Mouse (Mus musculus) cerebral cortex, adult 2 months (tissue): ENCODE measurements around the gene Abcc4.

ENCODE experiments used
- WGBS: fragments of 180-500 bp; shearing (Covaris S2); methylation state at CpG from one replicate; pipeline ENCODE4 v1.1.7; 2018; 5-methylcytosine and 5-hydroxymethylcytosine counted together

Abcc4 gene

DNA sequence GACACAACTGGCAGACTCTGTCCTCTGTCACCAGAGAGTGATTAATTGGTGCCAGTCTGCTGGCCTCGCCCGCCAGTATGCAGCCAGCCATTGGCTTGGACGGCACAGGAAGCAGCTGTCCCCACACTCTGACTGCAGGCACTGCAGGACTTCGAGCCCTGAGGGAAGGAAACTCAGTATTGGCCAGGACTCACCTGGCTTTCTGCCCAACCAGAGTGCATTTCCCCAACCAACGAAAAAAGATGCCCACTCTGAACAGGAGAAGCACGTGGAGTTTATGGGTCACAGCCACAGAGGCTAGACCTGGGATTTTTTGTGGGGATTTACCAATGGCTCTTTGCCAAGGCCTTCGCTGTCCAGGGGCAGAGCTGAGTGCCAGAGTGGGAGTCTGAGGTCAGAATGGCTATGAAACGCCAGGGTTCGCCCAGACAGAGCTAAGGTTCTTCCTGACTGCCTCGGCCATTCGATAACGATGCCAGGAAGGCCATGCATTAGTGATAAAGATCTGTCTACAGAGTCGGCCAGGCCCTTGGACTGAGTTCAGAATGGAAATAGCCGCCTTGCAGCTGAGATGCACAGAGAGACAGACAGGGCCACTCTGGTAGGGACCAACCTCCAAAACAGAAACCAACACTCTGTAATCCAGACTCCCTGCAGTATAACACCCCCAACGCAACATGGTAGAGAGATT lies 70.4 kb downstream of the Abcc4 start:
- WGBS = 47% methylated on average over 15 of the region's 15 CpGs

DNA sequence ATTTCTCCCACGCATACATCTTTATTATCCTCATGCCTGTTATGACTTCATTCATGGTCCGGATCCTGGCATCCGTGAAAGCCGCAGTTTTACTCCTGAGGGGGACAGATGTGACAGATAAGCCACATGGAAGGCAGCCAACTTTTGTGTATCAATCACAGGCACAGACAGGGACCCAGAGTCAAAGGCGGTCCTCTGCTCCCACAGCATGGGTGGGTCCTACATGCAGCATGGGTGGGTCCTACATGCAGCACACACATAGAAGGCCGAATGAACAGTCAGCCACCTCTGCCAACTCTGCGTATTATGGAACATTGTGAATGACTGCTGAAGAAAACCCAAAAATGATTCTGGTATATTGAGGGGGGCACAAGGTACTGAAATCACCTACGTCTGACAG lies 76.4 kb downstream of the Abcc4 start:
- WGBS = 86% methylated on average over 8 of the region's 8 CpGs

DNA sequence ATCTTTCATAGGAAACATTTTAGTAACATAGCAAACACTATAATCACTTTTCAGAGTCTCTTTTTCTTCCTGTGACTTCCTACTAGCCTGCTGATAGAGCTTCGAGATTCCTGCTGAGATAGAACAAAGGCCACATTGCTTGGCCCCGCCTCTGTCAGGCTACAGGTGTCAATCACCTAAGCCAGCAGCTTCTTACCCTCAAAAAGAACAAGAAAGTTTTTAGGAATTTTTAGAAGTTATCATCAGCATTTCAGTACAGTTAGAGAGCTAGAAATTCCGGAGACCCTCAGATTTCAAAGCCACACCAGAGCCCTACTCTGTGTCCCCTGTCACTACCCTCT lies 84.6 kb downstream of the Abcc4 start:
- 69% methylated on average over 3 of the region's 3 CpGs for WGBS

DNA sequence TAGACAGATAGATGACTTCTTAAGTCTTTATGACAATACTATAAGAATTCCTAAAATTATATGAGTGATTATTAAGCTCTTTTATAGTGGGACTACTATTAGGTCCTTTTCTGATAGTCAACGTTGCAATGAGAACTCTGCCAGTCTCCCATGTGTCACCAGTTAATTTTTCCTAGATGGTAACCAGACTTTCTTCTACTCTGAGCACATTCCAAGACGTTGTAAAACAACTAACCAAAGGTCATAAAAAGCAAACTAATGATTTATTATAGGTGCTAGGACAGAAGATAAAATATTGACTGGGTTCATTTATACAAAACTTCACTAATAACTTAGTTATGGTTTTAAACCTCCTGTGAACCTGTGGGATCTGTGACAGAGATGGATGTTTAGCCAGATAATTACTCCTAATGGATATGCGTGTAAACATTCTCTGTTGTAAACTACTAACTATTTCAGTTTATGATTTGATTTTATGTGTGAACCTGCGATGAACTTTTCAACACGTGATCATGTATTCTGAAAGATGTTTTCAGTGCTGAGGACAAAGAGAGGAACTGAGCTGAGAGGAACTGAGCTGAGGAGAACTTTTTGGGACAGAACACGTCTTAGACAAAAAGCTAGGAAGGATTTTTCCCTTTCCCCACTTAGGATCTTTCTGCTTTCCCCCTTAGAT lies 85.1 kb downstream of the Abcc4 start:
- 82% methylated on average over 6 of the region's 6 CpGs for WGBS

DNA sequence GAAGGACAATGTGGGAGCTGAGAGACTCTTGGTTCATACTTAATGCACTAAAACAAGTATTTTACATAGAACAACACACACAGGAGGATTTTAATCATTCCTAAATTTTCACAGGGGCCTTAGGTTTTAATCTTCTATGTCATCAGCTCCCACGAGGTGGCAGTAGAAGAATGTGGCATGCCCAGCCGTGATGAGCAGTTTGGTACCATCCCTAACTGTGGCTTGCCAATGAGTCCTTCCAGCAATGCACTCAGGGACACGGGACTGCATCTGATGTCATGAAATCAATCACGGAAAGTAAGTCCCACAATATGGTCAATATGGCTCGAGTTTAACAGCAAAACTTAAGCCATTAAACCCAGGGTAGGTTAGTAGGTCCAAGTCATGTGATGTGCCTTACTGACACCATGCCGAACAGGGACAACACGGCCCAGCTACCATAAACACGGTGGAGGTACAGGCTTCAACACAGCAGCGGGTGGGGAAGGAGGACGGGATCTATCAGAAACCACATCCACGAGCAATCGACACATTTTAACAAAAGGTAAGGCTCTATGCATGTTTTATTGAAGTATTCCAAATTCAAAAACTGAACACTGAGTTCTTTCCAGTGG lies 89.2 kb downstream of the Abcc4 start:
- 55% methylated on average over 12 of the region's 12 CpGs for WGBS

DNA sequence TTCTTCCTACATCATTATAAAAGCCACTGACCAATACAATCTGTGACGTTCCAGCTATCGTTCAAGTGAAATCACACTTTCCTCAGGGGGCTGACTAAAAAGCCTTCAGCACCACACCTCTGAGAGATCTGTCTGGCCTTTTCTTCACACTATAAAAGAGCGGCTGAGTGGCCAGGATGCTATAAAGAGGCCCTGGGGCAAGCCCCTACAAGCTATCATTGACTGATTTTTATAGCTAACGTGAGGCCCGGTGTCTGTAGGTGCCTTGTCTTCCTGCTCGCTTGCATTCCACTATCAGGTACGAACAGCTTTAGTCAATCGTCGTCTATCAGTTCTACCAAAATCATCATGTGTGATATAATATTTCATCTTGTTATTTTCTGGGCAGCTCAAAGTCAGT lies 92.3 kb downstream of the Abcc4 start:
- WGBS = 93% methylated on average over 9 of the region's 9 CpGs

DNA sequence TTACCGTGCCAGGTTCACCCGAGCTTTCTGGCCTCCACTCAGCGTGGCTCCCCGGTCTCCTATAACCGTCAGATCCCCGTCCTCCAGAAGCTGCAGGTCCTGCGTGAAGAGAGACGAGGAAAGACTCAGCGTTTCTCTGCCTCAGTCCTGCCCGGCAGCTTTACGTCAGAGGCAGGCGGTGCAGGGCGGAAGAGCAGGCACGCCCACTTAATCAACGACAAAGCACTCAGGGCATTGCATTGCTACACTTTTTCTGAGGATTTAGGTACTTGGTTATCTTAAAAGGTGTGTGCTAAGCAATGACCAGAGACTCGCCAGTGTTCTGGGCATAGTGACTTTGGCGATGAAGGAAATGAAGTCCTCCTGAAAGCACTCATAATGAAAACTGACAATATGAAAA lies 94.3 kb downstream of the Abcc4 start:
- 89% methylated on average over 17 of the region's 17 CpGs for WGBS

DNA sequence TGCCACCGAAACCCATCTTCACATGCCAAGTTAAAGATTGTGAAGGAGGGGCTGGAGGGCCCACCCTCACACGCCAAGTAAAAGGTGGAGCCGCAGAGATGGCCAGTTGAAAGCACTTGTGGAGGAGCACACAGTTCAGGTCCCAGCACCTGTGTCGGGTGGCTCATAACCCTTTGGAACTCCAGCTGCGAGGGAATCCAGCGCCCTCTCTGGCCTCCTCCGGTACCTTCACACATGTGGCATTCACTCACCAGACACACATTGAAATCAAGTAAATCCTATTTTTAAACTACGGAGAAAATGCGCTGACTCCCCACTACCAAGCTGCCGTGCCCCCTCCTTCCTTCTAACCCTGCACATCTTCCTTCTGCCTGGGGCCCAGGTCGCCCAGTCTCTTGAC lies 95.2 kb downstream of the Abcc4 start:
- WGBS = 97% methylated on average over 11 of the region's 11 CpGs

DNA sequence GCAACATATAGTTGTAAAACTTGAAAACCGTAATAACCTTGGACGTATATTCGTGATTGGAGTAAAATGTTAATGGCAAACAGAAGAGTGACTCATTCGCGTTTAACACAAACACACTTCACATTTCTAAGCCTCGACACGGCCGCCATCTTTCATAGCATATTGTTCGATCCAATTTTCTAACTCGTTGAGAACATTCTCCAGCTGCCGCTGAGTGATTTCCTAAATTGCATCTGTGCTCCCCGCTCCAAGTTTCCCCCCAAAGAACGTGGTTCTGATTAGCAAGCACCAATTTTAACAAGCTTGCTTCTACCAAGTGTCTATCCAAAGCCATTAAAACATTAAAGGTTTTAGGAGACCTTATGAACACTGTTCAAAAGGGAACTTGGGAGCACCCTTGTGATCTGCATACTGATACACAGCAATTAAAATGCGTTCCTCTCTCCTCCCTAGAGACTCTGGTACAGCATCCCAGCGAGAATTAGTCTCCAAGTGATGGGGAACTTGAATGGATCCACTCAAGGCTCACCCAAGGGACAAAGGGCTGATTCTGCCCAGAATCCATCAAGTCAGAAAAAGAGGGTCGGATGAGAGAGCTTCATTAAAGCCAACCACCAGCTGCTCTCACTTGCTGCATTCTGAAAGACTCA lies 97.1 kb downstream of the Abcc4 start:
- WGBS = 40% methylated on average over 16 of the region's 16 CpGs

DNA sequence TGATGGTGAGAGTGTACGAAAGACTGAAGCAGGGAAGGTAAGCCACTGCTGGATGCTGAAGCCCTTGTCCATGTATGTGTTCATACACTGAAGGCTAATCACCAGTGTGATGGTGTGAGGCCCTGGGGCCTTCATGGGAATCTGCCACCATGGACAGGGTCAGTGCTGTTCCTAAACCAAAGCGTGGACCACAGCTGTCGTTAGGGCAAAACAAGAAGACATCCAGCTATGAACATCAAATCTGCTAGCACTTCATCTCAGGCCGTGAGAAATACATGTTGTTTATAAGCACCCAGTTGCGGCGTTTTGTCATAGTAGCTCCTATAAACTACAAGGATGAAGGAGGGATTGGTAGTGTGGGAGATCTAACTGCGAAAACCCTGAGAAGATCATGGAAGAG lies 97.7 kb downstream of the Abcc4 start:
- 88% methylated on average over 7 of the region's 7 CpGs for WGBS

DNA sequence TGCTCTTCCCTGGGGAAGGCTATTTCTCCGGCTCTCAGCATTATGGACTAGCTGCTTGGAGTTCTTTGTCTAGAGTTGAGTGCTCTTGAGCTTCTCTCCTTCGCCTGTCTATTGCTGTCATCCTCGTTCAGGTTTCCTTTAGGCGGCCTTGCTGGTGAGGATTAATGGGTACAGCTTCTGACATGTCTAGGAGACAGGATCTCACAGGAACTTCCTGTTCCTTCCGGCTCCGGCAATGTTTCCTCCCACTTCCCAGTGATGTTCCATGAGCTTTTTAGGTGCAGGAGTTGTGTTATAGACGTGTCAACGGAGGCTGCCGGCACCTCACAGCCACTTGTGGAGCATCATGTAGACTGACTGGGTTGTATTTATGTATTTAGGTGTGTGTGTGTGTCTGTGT lies 99.5 kb downstream of the Abcc4 start:
- 84% methylated on average over 9 of the region's 9 CpGs for WGBS

DNA sequence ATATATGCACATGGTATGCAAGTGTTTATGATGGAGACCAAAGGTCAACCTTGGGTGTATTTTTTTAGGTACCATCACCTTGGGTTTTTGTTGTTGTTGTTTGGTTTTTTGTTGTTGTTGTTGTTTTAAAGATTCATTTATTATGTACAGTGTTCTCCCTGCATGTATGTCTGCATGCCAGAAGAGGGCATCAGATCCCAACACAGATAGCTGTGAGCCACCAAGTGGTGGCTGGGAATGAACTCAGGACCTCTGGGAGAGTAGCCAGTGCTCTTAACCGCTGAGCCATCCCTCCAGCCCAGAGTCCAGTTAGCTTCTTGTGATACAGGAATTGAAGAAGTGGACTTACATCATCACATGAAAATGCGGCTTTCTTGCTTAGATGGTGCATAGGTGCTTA lies 101.1 kb downstream of the Abcc4 start:
- 98% methylated on average over 2 of the region's 2 CpGs for WGBS

DNA sequence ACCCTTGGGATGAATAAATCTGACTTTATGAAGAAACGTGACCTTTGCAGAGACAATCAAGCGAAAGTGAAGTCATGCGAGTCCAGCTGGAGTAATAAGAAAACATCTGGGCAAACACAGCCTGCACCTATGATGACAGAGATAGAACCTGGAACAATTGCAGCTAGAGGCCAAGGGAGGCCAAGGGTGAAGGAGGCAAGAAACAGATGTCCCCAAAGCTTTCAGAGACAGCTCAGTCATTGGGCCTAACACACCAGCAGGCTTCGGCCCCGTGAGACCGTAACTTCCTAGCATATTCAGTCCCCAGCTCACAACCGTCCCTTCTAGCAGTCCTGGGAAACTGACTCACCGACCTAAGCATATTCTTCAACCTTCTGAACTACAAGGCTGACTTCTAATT lies 104.0 kb downstream of the Abcc4 start:
- WGBS = 93% methylated on average over 8 of the region's 8 CpGs

DNA sequence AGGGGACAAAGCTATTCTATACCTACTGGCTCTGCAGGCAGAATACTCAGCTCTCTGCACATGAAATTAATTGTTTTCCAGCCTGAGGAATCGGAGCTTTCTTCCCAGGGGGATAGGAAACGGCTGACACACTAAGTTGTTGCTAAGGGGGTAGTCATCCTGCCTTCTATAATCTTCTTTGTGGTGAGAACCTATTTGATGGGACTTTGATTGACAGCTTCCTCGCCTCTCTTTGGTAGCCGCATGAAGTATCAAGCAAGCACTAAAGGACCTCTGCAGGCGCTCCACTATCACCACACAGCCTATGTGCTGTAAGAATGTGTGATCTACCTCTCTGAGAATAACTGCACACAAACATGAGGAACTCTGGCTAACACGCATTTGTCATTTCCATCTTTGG lies 105.3 kb downstream of the Abcc4 start:
- 91% methylated on average over 6 of the region's 6 CpGs for WGBS

DNA sequence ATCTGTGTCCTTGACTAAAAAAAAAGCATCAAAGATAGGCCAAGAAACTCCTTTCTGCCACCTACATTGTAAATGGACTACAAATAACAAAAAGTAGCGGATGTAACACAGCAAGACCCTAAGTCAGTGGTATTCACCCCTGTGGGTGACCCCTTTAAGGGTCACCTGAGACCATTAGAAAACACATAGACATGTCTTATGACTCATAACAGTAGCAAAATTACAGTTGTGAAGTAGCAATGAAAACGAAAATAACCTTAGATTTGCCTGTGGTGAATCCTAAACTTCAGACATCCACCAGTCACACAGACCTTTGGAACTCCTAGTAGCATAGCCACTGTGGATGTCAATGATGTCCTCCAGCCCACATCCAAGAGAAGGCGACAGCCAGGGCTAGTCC lies 107.3 kb downstream of the Abcc4 start:
- WGBS = 96% methylated on average over 3 of the region's 3 CpGs

DNA sequence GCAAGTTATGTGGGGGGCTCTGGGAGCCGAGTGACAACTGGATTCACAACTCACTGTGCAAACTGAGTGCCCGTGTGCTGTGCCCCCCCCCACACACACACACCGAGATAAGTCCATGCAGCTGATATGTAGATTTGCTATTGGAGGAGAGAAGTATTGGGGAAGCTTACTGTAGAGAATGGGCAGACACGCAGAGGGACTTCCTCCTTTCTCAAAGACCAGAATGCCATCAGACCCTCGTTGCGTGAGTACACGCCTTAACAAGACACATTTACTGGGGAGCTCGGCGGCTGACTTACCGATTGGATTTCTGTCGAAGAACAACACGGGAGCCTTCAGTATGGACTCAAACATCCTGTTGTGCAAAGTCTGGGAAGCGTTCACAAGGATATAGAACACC lies 111.6 kb downstream of the Abcc4 start:
- 81% methylated on average over 13 of the region's 13 CpGs for WGBS

DNA sequence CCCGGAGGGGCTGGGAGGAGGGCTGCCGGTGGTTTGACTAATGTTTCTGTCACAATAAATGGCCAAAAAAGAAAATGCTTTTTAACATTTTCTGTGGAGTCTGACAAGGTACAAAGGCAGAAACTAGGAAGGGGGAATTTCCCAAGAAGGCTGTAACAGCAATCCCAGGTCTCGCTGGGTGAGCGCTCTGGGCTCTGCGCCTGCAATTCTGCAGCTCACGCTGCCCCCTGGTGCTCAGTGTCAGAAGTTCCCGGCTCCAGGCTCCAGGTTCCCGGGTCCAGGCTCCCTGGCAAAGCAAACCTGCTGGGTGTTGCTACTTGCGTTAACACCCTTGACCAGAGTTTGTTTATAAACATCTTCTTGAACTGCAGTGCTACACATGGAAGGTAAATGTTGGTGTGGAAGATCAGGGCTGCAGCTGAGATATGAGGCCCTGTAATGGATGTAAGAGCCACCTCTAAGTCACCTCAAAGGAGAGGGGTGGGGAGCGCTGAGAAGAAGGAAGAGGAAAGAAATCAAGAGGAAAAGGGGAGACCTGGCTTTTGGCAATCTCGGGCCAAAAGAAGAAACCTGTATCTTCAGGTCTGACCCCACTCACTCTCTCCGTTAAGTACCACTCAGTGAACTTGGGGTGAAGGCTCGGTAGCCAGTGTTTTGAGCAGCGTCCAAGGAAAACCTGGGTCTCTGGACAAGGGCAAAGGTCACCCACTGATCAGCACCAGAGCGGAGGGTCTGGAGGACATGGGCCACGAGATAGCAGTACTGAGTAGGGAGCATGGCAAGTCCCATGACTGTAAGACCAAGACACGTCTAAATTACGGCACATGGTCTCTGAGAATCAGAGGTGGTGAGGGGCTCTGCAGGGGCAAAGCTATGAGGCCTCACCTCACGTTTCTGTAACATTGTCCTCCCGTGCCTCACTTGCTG lies 114.3 kb downstream of the Abcc4 start:
- WGBS = 54% methylated on average over 20 of the region's 20 CpGs

DNA sequence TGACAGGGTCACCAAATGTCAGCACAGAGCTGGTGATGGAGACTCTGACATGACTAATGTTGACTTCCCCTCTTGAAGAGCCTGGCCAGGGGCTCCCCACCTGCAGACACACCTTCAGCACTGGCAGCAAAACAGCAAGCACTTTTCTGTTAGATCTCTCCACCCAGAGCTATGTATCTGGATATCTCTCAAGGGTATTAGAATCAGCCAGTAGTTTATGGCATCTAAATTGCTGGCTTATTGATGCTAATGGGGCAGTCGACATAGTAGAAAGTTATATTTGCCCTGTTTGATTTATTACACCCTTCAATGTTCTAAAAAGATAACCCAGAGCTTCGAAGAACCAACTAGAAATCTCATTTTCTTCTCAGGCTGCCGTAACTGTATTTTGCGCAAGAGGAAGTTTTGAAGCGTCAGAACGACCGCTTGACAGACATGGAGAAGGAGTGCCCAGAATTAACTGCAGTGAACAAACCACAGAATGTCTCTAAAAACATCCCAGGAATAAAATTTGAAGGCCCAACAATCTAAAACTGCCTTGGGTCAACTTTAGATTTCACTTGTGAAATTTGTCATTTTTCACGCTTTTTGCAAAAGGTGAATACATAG lies 123.6 kb downstream of the Abcc4 start:
- WGBS = 87% methylated on average over 8 of the region's 8 CpGs

DNA sequence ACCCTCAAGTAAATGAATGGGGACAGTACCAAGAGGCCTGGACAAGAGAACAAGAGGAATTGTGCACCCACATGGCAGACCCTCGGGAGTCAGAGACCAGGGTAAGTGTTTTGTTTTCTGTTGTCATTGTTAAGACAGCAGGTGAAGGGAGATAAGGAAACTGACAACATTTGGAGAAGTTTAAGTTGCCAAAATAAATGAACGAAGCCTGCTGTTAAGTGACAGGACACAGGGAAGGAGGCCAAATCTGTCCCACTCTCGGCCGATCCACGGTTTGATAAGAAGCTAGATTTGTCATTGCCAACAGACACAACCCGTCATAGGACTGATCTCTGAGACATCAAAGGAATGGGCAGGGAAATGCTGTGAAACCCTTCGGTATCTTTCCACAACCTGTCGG lies 124.3 kb downstream of the Abcc4 start:
- WGBS = 68% methylated on average over 8 of the region's 8 CpGs

DNA sequence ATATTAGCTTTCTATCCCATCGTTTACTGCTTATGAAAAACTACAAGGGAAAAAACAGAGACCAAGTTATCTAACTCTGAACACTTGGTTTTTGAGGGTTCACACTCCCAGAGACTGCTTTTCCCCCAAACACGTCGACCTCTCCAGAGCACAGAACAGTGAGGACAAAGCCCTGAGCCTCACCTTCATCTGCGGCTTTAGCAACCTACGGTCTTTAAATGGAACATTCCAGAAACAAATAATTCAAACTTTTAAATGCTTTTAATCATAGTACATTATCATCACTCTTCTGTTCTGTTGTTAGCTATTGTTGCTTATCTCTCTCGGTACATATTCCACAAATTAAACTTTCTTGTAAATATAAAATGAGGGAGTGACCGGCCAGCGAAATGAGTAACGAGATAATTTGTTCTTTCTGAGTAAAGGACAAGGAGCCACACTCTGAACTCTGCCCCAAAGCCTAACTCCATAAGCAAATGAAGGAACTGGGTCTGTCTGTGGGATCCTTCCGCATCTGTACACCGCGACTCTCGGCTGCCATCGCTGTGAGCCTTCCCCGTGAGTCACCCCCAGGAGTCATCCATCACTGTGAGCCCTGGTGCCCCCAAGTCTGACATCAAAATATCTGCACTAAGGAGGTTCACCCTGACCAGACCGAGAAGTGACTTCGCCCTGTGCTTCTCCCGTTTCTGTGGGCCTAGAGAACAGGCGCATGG lies 126.8 kb downstream of the Abcc4 start:
- WGBS = 96% methylated on average over 19 of the region's 19 CpGs

DNA sequence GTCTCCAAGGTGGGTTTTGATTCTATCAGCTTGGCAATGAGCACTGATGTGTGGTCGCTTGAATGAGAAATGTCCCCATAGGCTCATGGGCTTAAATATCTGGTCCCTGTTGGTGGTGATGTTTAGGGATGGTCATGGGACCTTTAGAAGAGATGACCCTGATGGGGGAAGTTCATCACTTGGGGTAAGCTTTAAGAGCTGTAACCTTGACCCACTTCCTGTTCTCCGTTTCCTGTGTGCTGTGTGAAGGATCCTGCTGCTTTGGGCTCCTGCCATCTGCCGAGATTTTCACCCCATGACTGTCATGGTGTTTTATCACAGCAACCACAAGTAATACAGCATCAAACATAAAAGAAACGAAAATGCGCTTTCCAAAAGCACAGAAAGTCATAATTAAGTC lies 128.1 kb downstream of the Abcc4 start:
- 90% methylated on average over 5 of the region's 5 CpGs for WGBS
